Mouse (Mus musculus) midbrain, embryonic 16.5 days (tissue): Measurements from ENCODE around the gene Ttc29. TPM values are rescaled to one million over a fixed set of nuclear protein-coding genes. Genes with fewer than 3 reads are reported as not detected.

Experiments
- ATAC-seq: fragments of 200-750 bp; cut with Nextera tagmentation; 2 replicates; pipeline ENCODE4 v1.8.0; 2017; ENCODE audit warnings: moderate TSS enrichment
- H3K27ac ChIP-seq: fragments of 300-500 bp; sonication (generic); 2 replicates; pipeline ENCODE4 v1.5.1; 2014; ENCODE audit warnings: mild to moderate bottlenecking, low read length, mixed read lengths
- H3K27me3 ChIP-seq: fragments of 300-500 bp; sonication (generic); 2 replicates; pipeline ENCODE4 v1.6.1; 2014; ENCODE audit warnings: low read depth, low read length, mixed read lengths; ENCODE audit not compliant: control insufficient read depth, insufficient read depth
- H3K36me3 ChIP-seq: fragments of 300-500 bp; sonication (generic); 2 replicates; pipeline ENCODE4 v1.6.1; 2014; ENCODE audit warnings: mild to moderate bottlenecking, low read length, moderate library complexity, mixed read lengths; ENCODE audit not compliant: control insufficient read depth, insufficient read depth
- H3K4me1 ChIP-seq: fragments of 300-500 bp; sonication (generic); 2 replicates; pipeline ENCODE4 v1.6.1; 2014; ENCODE audit warnings: mild to moderate bottlenecking, low read length, mixed read lengths; ENCODE audit not compliant: control insufficient read depth, insufficient read depth
- H3K4me2 ChIP-seq: fragments of 300-500 bp; sonication (generic); 2 replicates; pipeline ENCODE4 v1.6.1; 2014; ENCODE audit warnings: mild to moderate bottlenecking, low read length, mixed read lengths
- H3K4me3 ChIP-seq: fragments of 300-500 bp; sonication (generic); 2 replicates; pipeline ENCODE4 v1.5.1; 2014; ENCODE audit warnings: low read depth, mild to moderate bottlenecking, low read length, moderate library complexity, mixed read lengths
- H3K9ac ChIP-seq: fragments of 300-500 bp; sonication (generic); 2 replicates; pipeline ENCODE4 v1.6.1; 2014; ENCODE audit warnings: low read depth, low read length, mixed read lengths
- H3K9me3 ChIP-seq: fragments of 300-500 bp; sonication (generic); replicated peaks from 2 replicates; pipeline ENCODE4 v1.6.1; 2014; ENCODE audit warnings: mild to moderate bottlenecking, low read length, mixed read lengths; ENCODE audit not compliant: control insufficient read depth, poor library complexity, severe bottlenecking
- whole genome bisulfite sequencing: fragments of 180-500 bp; shearing (Covaris S2); extraction: QIAGEN DNeasy Blood & Tissue Kit; methylation state at CpG from one replicate; pipeline ENCODE4 v1.1.7; 2014; 5-methylcytosine and 5-hydroxymethylcytosine counted together
- polyA plus RNA-seq: library from polyadenylated mRNA; unstranded; fragments of >200 nt; fragmentation: Nextera tagmentation; extraction: Ambion mirVana; gene quantifications from 2 replicates; pipeline ENCODE4 v1.2.1, GENCODE M21; 2015

The Ttc29 gene
- polyA plus RNA-seq, 1 experiment from 2014 or later, result 1.2 TPM

GRCm38 (mm10) chr8:78340689-78341529 is 127.8 kb downstream of the Ttc29 start:
- Histone ChIP-seq H3K27ac (peak overlapping the region; percentile 50), H3K36me3 (no peaks in the 10 kb centered on the region), H3K9me3 (no peaks in the 10 kb centered on the region), H3K9ac (no peak overlapping the region), H3K4me1 (peaks cover 2% of the 10 kb centered on the region; the same call in 1 of the 2 replicates), H3K27me3 (no peaks in the 10 kb centered on the region), H3K4me2 (no peak overlapping the region; the same call in 1 of the 2 replicates), H3K4me3 (no peak overlapping the region)
- 41% methylated on average over 11 of the region's 11 CpGs for WGBS
- ATAC-seq, result peak; percentile 79

- no peak for ATAC-seq
- no peak overlapping the region for H3K27ac ChIP-seq
These were observed 129.1 kb downstream of the Ttc29 start for GRCm38 (mm10) chr8:78342151-78342550.

GRCm38 (mm10) chr8:78344006-78344405 is 130.9 kb downstream of the Ttc29 start:
- peaks cover 8% of the 10 kb centered on the region; the same call in 1 of the 2 replicates for H3K4me1 ChIP-seq
- no peak for ATAC-seq

More at GRCm38 (mm10) chr8:78342151-78342550, 129.1 kb downstream of the Ttc29 start:
- H3K9me3 ChIP-seq, result no peaks in the 10 kb centered on the region
- H3K27me3 ChIP-seq, result no peaks in the 10 kb centered on the region
- H3K9ac ChIP-seq, result no peak overlapping the region
- H3K4me2 ChIP-seq, result no peak overlapping the region
- 71% methylated on average over 4 of the region's 4 CpGs for WGBS
- peaks cover 8% of the 10 kb centered on the region; the same call in 1 of the 2 replicates for H3K4me1 ChIP-seq
- H3K4me3 ChIP-seq, result no peak overlapping the region
- no peaks in the 10 kb centered on the region for H3K36me3 ChIP-seq

GRCm38 (mm10) chr8:78345705-78346104 is 132.6 kb downstream of the Ttc29 start:
- no peaks in the 10 kb centered on the region for H3K27me3 ChIP-seq
- H3K4me3 ChIP-seq, result no peak overlapping the region
- WGBS, result 31% methylated on average over 7 of the region's 7 CpGs
- H3K27ac ChIP-seq, result no peak overlapping the region
- H3K4me2 ChIP-seq, result peak overlapping the region; percentile 19
- peak; percentile 55 for ATAC-seq
- peaks cover 8% of the 10 kb centered on the region; the same call in 1 of the 2 replicates for H3K4me1 ChIP-seq
- no peaks in the 10 kb centered on the region for H3K36me3 ChIP-seq
- H3K9ac ChIP-seq, result no peak overlapping the region
- H3K9me3 ChIP-seq, result no peaks in the 10 kb centered on the region

More at GRCm38 (mm10) chr8:78344006-78344405, 130.9 kb downstream of the Ttc29 start:
- no peak overlapping the region for H3K9ac ChIP-seq
- no peaks in the 10 kb centered on the region for H3K9me3 ChIP-seq
- H3K36me3 ChIP-seq, result no peaks in the 10 kb centered on the region
- WGBS, result 49% methylated on average over 2 of the region's 2 CpGs
- no peak overlapping the region for H3K4me2 ChIP-seq
- no peak overlapping the region for H3K27ac ChIP-seq
- H3K4me3 ChIP-seq, result no peak overlapping the region
- no peaks in the 10 kb centered on the region for H3K27me3 ChIP-seq

- Histone ChIP-seq H3K4me3 (no peak overlapping the region), H3K9ac (no peak overlapping the region), H3K36me3 (no peaks in the 10 kb centered on the region), H3K9me3 (no peaks in the 10 kb centered on the region), H3K4me2 (peak overlapping the region; percentile 19), H3K27ac (no peak overlapping the region), H3K27me3 (no peaks in the 10 kb centered on the region), H3K4me1 (peaks cover 8% of the 10 kb centered on the region; the same call in 1 of the 2 replicates)
- WGBS, result 8% methylated on average over 11 of the region's 11 CpGs
- ATAC-seq, result peak; percentile 86
These were observed 133.1 kb downstream of the Ttc29 start for GRCm38 (mm10) chr8:78346131-78346621.

GRCm38 (mm10) chr8:78353902-78354301 is 140.8 kb downstream of the Ttc29 start:
- Histone ChIP-seq H3K36me3 (no peaks in the 10 kb centered on the region), H3K9ac (no peak overlapping the region), H3K4me3 (no peak overlapping the region), H3K4me1 (no peaks in the 10 kb centered on the region), H3K9me3 (no peaks in the 10 kb centered on the region), H3K4me2 (no peak overlapping the region), H3K27me3 (no peaks in the 10 kb centered on the region), H3K27ac (no peak overlapping the region)
- WGBS, result 60% methylated on average over 5 of the region's 5 CpGs
- no peak for ATAC-seq

- H3K4me2 ChIP-seq, result no peak overlapping the region
- no peak overlapping the region for H3K27ac ChIP-seq
- H3K9me3 ChIP-seq, result no peaks in the 10 kb centered on the region
- H3K4me1 ChIP-seq, result no peaks in the 10 kb centered on the region
- WGBS, result 88% methylated on average over 5 of the region's 5 CpGs
- H3K36me3 ChIP-seq, result no peaks in the 10 kb centered on the region
- no peak overlapping the region for H3K9ac ChIP-seq
- no peak overlapping the region for H3K4me3 ChIP-seq
- no peaks in the 10 kb centered on the region for H3K27me3 ChIP-seq
- ATAC-seq, result no peak
These were observed 141.7 kb downstream of the Ttc29 start for GRCm38 (mm10) chr8:78354801-78355200.

GRCm38 (mm10) chr8:78390756-78391155 is 177.7 kb downstream of the Ttc29 start:
- Histone ChIP-seq H3K9ac (no peak overlapping the region), H3K27me3 (no peaks in the 10 kb centered on the region), H3K4me2 (no peak overlapping the region), H3K4me3 (no peak overlapping the region), H3K4me1 (no peaks in the 10 kb centered on the region), H3K9me3 (no peaks in the 10 kb centered on the region), H3K27ac (no peak overlapping the region), H3K36me3 (no peaks in the 10 kb centered on the region)
- WGBS, result 88% methylated on average over 7 of the region's 7 CpGs
- no peak for ATAC-seq

GRCm38 (mm10) chr8:78419272-78419671 is 206.2 kb downstream of the Ttc29 start:
- Histone ChIP-seq H3K4me3 (no peak overlapping the region), H3K36me3 (no peaks in the 10 kb centered on the region), H3K27me3 (peaks cover 19% of the 10 kb centered on the region), H3K4me2 (peak overlapping the region; percentile 68), H3K9me3 (no peaks in the 10 kb centered on the region), H3K4me1 (peaks cover 16% of the 10 kb centered on the region), H3K27ac (no peak overlapping the region), H3K9ac (no peak overlapping the region)
- WGBS, result 20% methylated on average over 4 of the region's 4 CpGs
- no peak for ATAC-seq
